Mouse (Mus musculus) left cerebral cortex, adult 11 months (tissue): ENCODE data around the gene Chrna5.
"Not testable (repeated sequence)": the region's sequence is repeated elsewhere in the genome, so short reads cannot be mapped to it uniquely, and the experiment has no call there.

ENCODE experiments used
- DNase-seq: peaks from one replicate; pipeline ENCODE4 v3.0.0; 2022; ENCODE audit warnings: low spot score

Gene Chrna5

GRCm38 (mm10) chr9:54980674-54981073 is at the start of gene Chrna5:
TSS of gene Chrna5 (plus strand) at chr9:54980880.
- no peak for DNase-seq

- no peak for DNase-seq
Observed at GRCm38 (mm10) chr9:54931765-54932164, 48.9 kb upstream of the Chrna5 start.

GRCm38 (mm10) chr9:54932379-54932778 is 48.3 kb upstream of the Chrna5 start:
- DNase-seq, result no peak

GRCm38 (mm10) chr9:54942071-54942470 is 38.6 kb upstream of the Chrna5 start:
- DNase-seq, result no peak

GRCm38 (mm10) chr9:54944467-54944866 is 36.2 kb upstream of the Chrna5 start:
- DNase-seq, result no peak

GRCm38 (mm10) chr9:54946256-54946655 is 34.4 kb upstream of the Chrna5 start:
- DNase-seq, result no peak

- no peak for DNase-seq
Observed at GRCm38 (mm10) chr9:54949465-54949864, 31.2 kb upstream of the Chrna5 start.

- DNase-seq, result not testable (repeated sequence)
Observed at GRCm38 (mm10) chr9:54950162-54950561, 30.5 kb upstream of the Chrna5 start.

- peak; percentile 78 for DNase-seq
Observed at GRCm38 (mm10) chr9:54950575-54951321, 29.9 kb upstream of the Chrna5 start, which contains the start of the genes Psma4 and AY074887. TSS of gene Psma4 (plus strand) at chr9:54950790. TSS of gene AY074887 (minus strand) at chr9:54950998.

GRCm38 (mm10) chr9:54961059-54961458 is 19.6 kb upstream of the Chrna5 start:
- no peak for DNase-seq

- no peak for DNase-seq
Observed at GRCm38 (mm10) chr9:54963669-54964068, 17.0 kb upstream of the Chrna5 start.

- no peak for DNase-seq
Observed at GRCm38 (mm10) chr9:54969972-54970637, 10.6 kb upstream of the Chrna5 start.

GRCm38 (mm10) chr9:54981291-54982191 is 861 bp downstream of the Chrna5 start:
- DNase-seq, result no peak

- DNase-seq, result no peak
Observed at GRCm38 (mm10) chr9:54982401-54982800, 1.7 kb downstream of the Chrna5 start.

- no peak for DNase-seq
Observed at GRCm38 (mm10) chr9:54990362-54990761, 9.7 kb downstream of the Chrna5 start.

- no peak for DNase-seq
Observed at GRCm38 (mm10) chr9:54994381-54994780, 13.7 kb downstream of the Chrna5 start.

GRCm38 (mm10) chr9:54995645-54996044 is 15.0 kb downstream of the Chrna5 start:
- no peak for DNase-seq

- DNase-seq, result no peak
Observed at GRCm38 (mm10) chr9:55003609-55004008, 22.9 kb downstream of the Chrna5 start.

- DNase-seq, result no peak
Observed at GRCm38 (mm10) chr9:55009692-55010091, 29.0 kb downstream of the Chrna5 start.

- no peak for DNase-seq
Observed at GRCm38 (mm10) chr9:55010588-55011350, 30.1 kb downstream of the Chrna5 start.

GRCm38 (mm10) chr9:55016926-55017325 is 36.2 kb downstream of the Chrna5 start:
- no peak for DNase-seq

GRCm38 (mm10) chr9:55023326-55023725 is 42.6 kb downstream of the Chrna5 start:
- no peak for DNase-seq
